Mouse (Mus musculus): ENCODE measurements at regions not wholly inside any gene's neighbourhood (a gene's known extent, or its start where the extent isn't known, plus 50 kb on each side); places are given as distances from the start of the nearest gene placed in this dataset.
"Not testable (repeated sequence)": the region's sequence is repeated elsewhere in the genome, so short reads cannot be mapped to it uniquely, and the experiment has no call there.

- intact Hi-C loops (cut with DNase I): no loop called here
- DNase-seq: no peak
Measured at GRCm38 (mm10) chr15:41920270-41920669, 1786.1 kb downstream of the 9330182O14Rik start.

GRCm38 (mm10) chr15:41936697-41937096 is 1802.5 kb downstream of the 9330182O14Rik start:
- intact Hi-C loops (cut with DNase I): no loop called here
- DNase-seq: no peak

- no peak for DNase-seq
- intact Hi-C loops (cut with DNase I): loop anchor here (2.0 kb wide), 1 partner anchor 78 kb away; no protein-coding TSS in a partner anchor
Measured at GRCm38 (mm10) chr15:41945226-41945625, 1811.1 kb downstream of the 9330182O14Rik start.

GRCm38 (mm10) chr15:41947888-41948287 is 1813.7 kb downstream of the 9330182O14Rik start:
- no peak for DNase-seq
- intact Hi-C loops (cut with DNase I): no loop called here

- intact Hi-C loops (cut with DNase I): no loop called here
Measured at GRCm38 (mm10) chr15:41948347-41949093, 1814.4 kb downstream of the 9330182O14Rik start.

GRCm38 (mm10) chr15:41949094-41949461 is 1814.9 kb downstream of the 9330182O14Rik start:
- DNase-seq: no peak
- intact Hi-C loops (cut with DNase I): no loop called here

More at GRCm38 (mm10) chr15:41948347-41949093, 1814.4 kb downstream of the 9330182O14Rik start:
- DNase-seq: no peak

GRCm38 (mm10) chr15:41951276-41951675 is 1817.1 kb downstream of the 9330182O14Rik start:
- DNase-seq: no peak
- intact Hi-C loops (cut with DNase I): loop anchor here (1.0 kb wide), 1 partner anchor 132 kb away; no protein-coding TSS in a partner anchor

- DNase-seq: no peak
- intact Hi-C loops (cut with DNase I): no loop called here
Measured at GRCm38 (mm10) chr15:41960597-41960996, 1826.4 kb downstream of the 9330182O14Rik start.

- no peak for DNase-seq
- intact Hi-C loops (cut with DNase I): no loop called here
Measured at GRCm38 (mm10) chr15:41970877-41971276, 1836.7 kb downstream of the 9330182O14Rik start.

GRCm38 (mm10) chr15:41973263-41973662 is 1839.1 kb downstream of the 9330182O14Rik start:
- peak; percentile 81 to 88 for DNase-seq
- intact Hi-C loops (cut with DNase I): loop anchor here (1.0 kb wide), 1 partner anchor 154 kb away; no protein-coding TSS in a partner anchor

GRCm38 (mm10) chr15:41977196-41977595 is 1843.0 kb downstream of the 9330182O14Rik start:
- no peak for DNase-seq
- intact Hi-C loops (cut with DNase I): no loop called here

GRCm38 (mm10) chr15:41977649-41978231 is 1843.6 kb downstream of the 9330182O14Rik start:
- DNase-seq: no peak
- intact Hi-C loops (cut with DNase I): no loop called here

GRCm38 (mm10) chr15:41983261-41983660 is 1849.1 kb downstream of the 9330182O14Rik start:
- intact Hi-C loops (cut with DNase I): no loop called here

GRCm38 (mm10) chr15:41984267-41984666 is 1850.1 kb downstream of the 9330182O14Rik start:
- intact Hi-C loops (cut with DNase I): no loop called here
- no peak for DNase-seq

More at GRCm38 (mm10) chr15:41983261-41983660, 1849.1 kb downstream of the 9330182O14Rik start:
- DNase-seq: no peak

- intact Hi-C loops (cut with DNase I): no loop called here
- DNase-seq: no peak
Measured at GRCm38 (mm10) chr15:41986264-41986663, 1852.1 kb downstream of the 9330182O14Rik start.

- DNase-seq: no peak
- intact Hi-C loops (cut with DNase I): no loop called here
Measured at GRCm38 (mm10) chr15:41989065-41989464, 1854.9 kb downstream of the 9330182O14Rik start.

GRCm38 (mm10) chr15:41991816-41992215 is 1857.7 kb downstream of the 9330182O14Rik start:
- DNase-seq: no peak
- intact Hi-C loops (cut with DNase I): no loop called here

GRCm38 (mm10) chr15:42032286-42032685 is 1898.1 kb downstream of the 9330182O14Rik start:
- intact Hi-C loops (cut with DNase I); DNase-seq: not testable (repeated sequence)

- intact Hi-C loops (cut with DNase I): no loop called here
- no peak for DNase-seq
Measured at GRCm38 (mm10) chr15:42047088-42047976, 1913.2 kb downstream of the 9330182O14Rik start.

GRCm38 (mm10) chr15:42056772-42057171 is 1922.6 kb downstream of the 9330182O14Rik start:
- intact Hi-C loops (cut with DNase I): no loop called here
- DNase-seq: peak; percentile 32 to 42

Measured in gastrocnemius, postnatal 36 days (tissue).